Mouse (Mus musculus): ENCODE data around the gene Chrm3. TPM values are rescaled to one million over a fixed set of nuclear protein-coding genes. Genes with fewer than 3 reads are reported as not detected.

Gene Chrm3
- polyA plus RNA-seq, 1 experiment = 36.0 TPM

- TF ChIP-seq POLR2A (IDR thresholded peaks at IDR 0.05; ENCODE audit: extremely low read depth, insufficient read depth, low read length) = no peak
- TF ChIP-seq CTCF (IDR thresholded peaks at IDR 0.05; ENCODE audit: extremely low read depth, insufficient read depth, low read length) = no peak
Observed at GRCm38 (mm10) chr13:10189829-10190228, 170.8 kb downstream of the Chrm3 start.

DNA sequence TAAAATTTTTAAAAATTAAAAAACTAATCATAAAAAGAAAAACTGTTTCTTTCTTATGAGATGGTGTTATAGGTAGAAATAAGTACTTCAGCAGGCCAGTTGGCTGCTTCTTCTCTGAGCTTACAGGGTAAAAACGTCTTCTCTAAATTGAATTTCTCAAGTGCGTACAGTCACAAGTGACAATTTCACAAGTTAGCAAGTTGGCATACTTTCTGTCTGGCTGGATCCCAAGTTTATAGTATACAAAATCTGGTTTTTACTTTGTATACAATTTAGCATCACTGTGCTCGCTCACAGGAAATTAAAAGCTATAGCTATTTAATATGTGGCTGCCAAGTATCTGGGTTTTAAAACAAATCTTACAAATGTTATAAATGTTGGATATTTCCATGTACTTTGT is 172.7 kb downstream of the Chrm3 start:
- Histone ChIP-seq H3K4me3 (ENCODE audit: insufficient read depth, low read length) (no peak overlapping the region), H3K4me1 (ENCODE audit: control insufficient read depth, insufficient read depth, low read length) (peaks cover 4% of the 10 kb centered on the region), H3K27ac (ENCODE audit: insufficient read depth, low read length) (no peak overlapping the region)
- TF ChIP-seq CTCF (IDR thresholded peaks at IDR 0.05; ENCODE audit: extremely low read depth, insufficient read depth, low read length) (no peak), POLR2A (IDR thresholded peaks at IDR 0.05; ENCODE audit: extremely low read depth, insufficient read depth, low read length) (no peak)

More at GRCm38 (mm10) chr13:10189829-10190228, 170.8 kb downstream of the Chrm3 start:
- no peak overlapping the region for H3K27ac ChIP-seq (ENCODE audit: insufficient read depth, low read length)
- H3K4me3 ChIP-seq (ENCODE audit: insufficient read depth, low read length) = no peak overlapping the region
- peaks cover 1% of the 10 kb centered on the region for H3K4me1 ChIP-seq (ENCODE audit: control insufficient read depth, insufficient read depth, low read length)

- Histone ChIP-seq H3K27ac (ENCODE audit: insufficient read depth, low read length) (peak overlapping the region; percentile 56; the same call in 1 of the 2 replicates), H3K4me1 (ENCODE audit: control insufficient read depth, insufficient read depth, low read length) (peaks cover 2% of the 10 kb centered on the region), H3K4me3 (ENCODE audit: insufficient read depth, low read length) (no peak overlapping the region)
- TF ChIP-seq POLR2A (IDR thresholded peaks at IDR 0.05; ENCODE audit: extremely low read depth, insufficient read depth, low read length) (no peak), CTCF (IDR thresholded peaks at IDR 0.05; ENCODE audit: extremely low read depth, insufficient read depth, low read length) (no peak)
Observed at GRCm38 (mm10) chr13:10183837-10184236, 176.8 kb downstream of the Chrm3 start.

DNA sequence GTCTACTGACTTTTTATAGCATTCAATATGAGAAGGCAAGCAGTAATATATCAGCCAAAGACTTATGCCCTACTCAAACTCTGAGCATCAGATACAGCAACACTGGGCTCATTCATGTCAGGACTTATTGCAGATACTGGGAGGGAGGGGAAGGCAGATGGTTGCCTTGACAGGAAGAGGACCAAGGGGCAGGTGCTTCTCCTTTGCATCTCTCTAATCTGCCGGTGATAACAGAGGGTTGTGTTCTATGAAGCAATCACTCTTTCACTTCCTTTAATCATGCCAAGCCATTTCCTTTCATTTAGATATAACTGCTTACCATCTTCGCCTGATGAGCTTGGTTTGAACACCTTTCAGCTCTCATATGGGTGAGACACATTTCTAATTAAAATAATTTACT is 177.9 kb downstream of the Chrm3 start:
- Histone ChIP-seq H3K4me3 (ENCODE audit: insufficient read depth, low read length) (no peak overlapping the region), H3K4me1 (ENCODE audit: control insufficient read depth, insufficient read depth, low read length) (peaks cover 2% of the 10 kb centered on the region), H3K27ac (ENCODE audit: insufficient read depth, low read length) (no peak overlapping the region)
- no peak for TF ChIP-seq CTCF (IDR thresholded peaks at IDR 0.05; ENCODE audit: extremely low read depth, insufficient read depth, low read length)
- TF ChIP-seq POLR2A (IDR thresholded peaks at IDR 0.05; ENCODE audit: extremely low read depth, insufficient read depth, low read length) = no peak

GRCm38 (mm10) chr13:10170529-10170928 is 190.1 kb downstream of the Chrm3 start:
- no peak overlapping the region for H3K27ac ChIP-seq (ENCODE audit: insufficient read depth, low read length)
- H3K4me3 ChIP-seq (ENCODE audit: insufficient read depth, low read length) = no peak overlapping the region
- TF ChIP-seq POLR2A (IDR thresholded peaks at IDR 0.05; ENCODE audit: extremely low read depth, insufficient read depth, low read length) (no peak), CTCF (IDR thresholded peaks at IDR 0.05; ENCODE audit: extremely low read depth, insufficient read depth, low read length) (no peak)
- no peaks in the 10 kb centered on the region; the same call in 1 of the 2 replicates for H3K4me1 ChIP-seq (ENCODE audit: control insufficient read depth, insufficient read depth, low read length)

DNA sequence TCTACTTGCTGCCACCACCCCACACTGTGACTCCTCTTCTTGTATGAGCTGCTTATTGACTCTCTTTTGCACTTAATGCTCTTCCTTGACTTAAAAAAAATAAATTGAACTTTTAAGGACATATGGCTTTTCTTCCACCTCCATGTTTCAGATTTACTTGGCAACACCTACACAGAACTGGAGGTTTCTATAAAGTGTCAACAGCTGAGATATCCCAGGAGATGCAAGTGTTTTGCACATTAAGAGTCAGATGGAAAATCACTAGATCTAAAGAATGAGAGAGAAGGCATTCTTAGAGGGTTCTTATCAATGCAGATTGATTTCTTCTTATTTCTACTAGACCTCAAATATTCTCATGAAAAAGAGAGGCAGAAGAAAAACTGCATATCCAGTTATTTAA is 197.3 kb downstream of the Chrm3 start:
- H3K4me3 ChIP-seq (ENCODE audit: insufficient read depth, low read length) = no peak overlapping the region
- H3K4me1 ChIP-seq (ENCODE audit: control insufficient read depth, insufficient read depth, low read length) = peaks cover under 1% of the 10 kb centered on the region
- no peak overlapping the region for H3K27ac ChIP-seq (ENCODE audit: insufficient read depth, low read length)
- TF ChIP-seq CTCF (IDR thresholded peaks at IDR 0.05; ENCODE audit: extremely low read depth, insufficient read depth, low read length) (no peak), POLR2A (IDR thresholded peaks at IDR 0.05; ENCODE audit: extremely low read depth, insufficient read depth, low read length) (no peak)

GRCm38 (mm10) chr13:10157496-10157895 is 203.2 kb downstream of the Chrm3 start:
- Histone ChIP-seq H3K4me1 (ENCODE audit: control insufficient read depth, insufficient read depth, low read length) (peaks cover 4% of the 10 kb centered on the region), H3K4me3 (ENCODE audit: insufficient read depth, low read length) (no peak overlapping the region), H3K27ac (ENCODE audit: insufficient read depth, low read length) (no peak overlapping the region)
- no peak for TF ChIP-seq CTCF (IDR thresholded peaks at IDR 0.05; ENCODE audit: extremely low read depth, insufficient read depth, low read length)
- no peak for TF ChIP-seq POLR2A (IDR thresholded peaks at IDR 0.05; ENCODE audit: extremely low read depth, insufficient read depth, low read length)

DNA sequence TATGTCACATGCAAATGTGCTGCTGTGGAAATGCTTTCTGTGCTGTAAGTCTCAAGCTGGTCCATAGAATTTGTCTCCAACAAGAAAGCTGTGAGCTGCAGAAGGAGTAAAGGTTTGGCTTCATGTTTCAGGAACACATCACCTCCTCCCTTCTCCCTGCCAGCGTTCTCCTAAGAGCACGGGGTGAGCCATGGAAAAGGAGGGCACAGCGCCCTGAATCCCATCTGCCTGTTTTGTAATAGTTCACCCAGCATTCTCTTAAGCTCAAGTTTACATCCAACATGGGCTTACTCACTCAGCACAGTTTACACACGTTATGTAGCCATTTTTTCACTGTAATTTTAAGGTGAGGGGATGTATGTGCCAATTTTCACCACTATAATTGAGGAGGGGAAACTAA is 220.1 kb downstream of the Chrm3 start:
- TF ChIP-seq CTCF (IDR thresholded peaks at IDR 0.05; ENCODE audit: extremely low read depth, insufficient read depth, low read length) (no peak), POLR2A (IDR thresholded peaks at IDR 0.05; ENCODE audit: extremely low read depth, insufficient read depth, low read length) (no peak)
- Histone ChIP-seq H3K4me3 (ENCODE audit: insufficient read depth, low read length) (no peak overlapping the region), H3K4me1 (ENCODE audit: control insufficient read depth, insufficient read depth, low read length) (peaks cover 1% of the 10 kb centered on the region; the same call in 1 of the 2 replicates), H3K27ac (ENCODE audit: insufficient read depth, low read length) (no peak overlapping the region)

DNA sequence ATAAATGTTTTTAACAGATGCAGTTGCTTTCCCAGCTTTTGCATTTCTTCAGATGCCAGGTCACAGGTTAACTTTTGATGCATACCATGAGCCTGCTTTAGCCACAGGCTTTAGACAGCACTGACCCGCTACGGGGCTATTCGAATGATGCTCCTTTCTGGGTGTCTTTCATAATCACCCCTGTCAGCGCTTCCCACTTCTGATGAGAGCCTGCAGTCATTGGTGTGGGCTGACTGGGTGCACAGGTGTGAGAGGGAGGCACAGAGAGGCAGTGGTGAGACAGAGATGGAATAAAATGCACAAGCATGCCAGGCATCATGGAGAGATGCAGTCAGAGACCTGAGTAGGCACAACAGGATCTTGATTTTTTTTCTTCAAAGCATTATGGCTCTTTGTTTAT is 221.8 kb downstream of the Chrm3 start:
- no peak overlapping the region for H3K4me3 ChIP-seq (ENCODE audit: insufficient read depth, low read length)
- TF ChIP-seq POLR2A (IDR thresholded peaks at IDR 0.05; ENCODE audit: extremely low read depth, insufficient read depth, low read length) = no peak
- TF ChIP-seq CTCF (IDR thresholded peaks at IDR 0.05; ENCODE audit: extremely low read depth, insufficient read depth, low read length) = no peak
- H3K4me1 ChIP-seq (ENCODE audit: control insufficient read depth, insufficient read depth, low read length) = peaks cover 1% of the 10 kb centered on the region; the same call in 1 of the 2 replicates
- no peak overlapping the region for H3K27ac ChIP-seq (ENCODE audit: insufficient read depth, low read length)

DNA sequence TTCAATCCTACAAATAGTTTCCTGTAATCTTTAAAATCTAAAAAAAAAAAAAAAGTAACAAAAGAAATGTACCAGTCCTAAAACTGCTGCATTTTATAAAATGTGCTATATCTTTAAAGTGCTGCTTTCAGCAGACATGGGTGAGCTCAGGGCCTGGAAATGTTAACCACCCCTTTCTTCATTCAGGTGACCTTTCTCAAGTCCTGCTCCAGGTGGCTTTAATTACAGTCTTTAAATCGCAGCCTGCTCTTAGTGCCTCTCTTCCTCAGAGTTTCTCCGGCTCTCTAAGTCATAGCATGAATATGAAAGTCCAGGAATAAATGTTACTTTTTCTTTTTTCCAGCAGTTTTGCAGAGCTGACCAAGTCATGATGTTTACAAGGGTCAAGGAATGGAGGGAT is 229.6 kb downstream of the Chrm3 start:
- TF ChIP-seq CTCF (IDR thresholded peaks at IDR 0.05; ENCODE audit: extremely low read depth, insufficient read depth, low read length) = no peak
- no peak for TF ChIP-seq POLR2A (IDR thresholded peaks at IDR 0.05; ENCODE audit: extremely low read depth, insufficient read depth, low read length)
- Histone ChIP-seq H3K4me1 (ENCODE audit: control insufficient read depth, insufficient read depth, low read length) (peaks cover 2% of the 10 kb centered on the region; the same call in 1 of the 2 replicates), H3K27ac (ENCODE audit: insufficient read depth, low read length) (no peak overlapping the region), H3K4me3 (ENCODE audit: insufficient read depth, low read length) (no peak overlapping the region)
